Mouse (Mus musculus): ENCODE data around the gene Etl4.

DNA sequence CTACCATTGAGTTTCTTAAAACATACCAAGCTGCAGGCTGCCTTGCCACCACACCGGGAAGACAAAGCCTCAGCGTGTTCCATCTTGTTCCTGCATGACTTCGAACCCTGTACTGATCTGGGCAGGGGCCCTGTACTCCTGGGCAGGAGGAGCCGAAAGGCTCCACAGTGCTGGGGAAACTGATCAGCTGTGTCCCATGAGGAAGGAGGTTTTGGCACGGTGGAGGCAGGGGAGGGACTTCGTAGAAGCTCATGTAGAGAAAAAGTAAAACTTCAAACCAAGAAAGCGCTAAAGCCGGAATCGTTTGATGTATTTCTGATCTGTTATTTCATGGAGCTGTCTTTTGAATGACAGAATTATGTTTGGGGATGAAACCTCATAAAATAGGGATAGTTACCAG is 651.0 kb downstream of the Etl4 start:
- TF ChIP-seq EP300 (IDR thresholded peaks at IDR 0.05; ENCODE audit: insufficient read depth, low read depth, low read length) (no peak), POLR2A (IDR thresholded peaks at IDR 0.05; ENCODE audit: insufficient read depth, low read length) (no peak), CTCF (IDR thresholded peaks at IDR 0.05; ENCODE audit: low read depth, low read length) (no peak)
